Mouse (Mus musculus): Measurements from ENCODE around the gene Olfr385. TPM values are rescaled to one million over a fixed set of nuclear protein-coding genes. Genes with fewer than 3 reads are reported as not detected.
"Not testable (repeated sequence)": the region's sequence is repeated elsewhere in the genome, so short reads cannot be mapped to it uniquely, and the experiment has no call there.

The Olfr385 gene
- polyA plus RNA-seq (2011; ENCODE audit: insufficient read depth, insufficient read length, low read depth, missing spikeins), result not detected in 2 replicates

GRCm38 (mm10) chr11:73592908-73593307 lies at the start of gene Olfr385:
Gene Olfr385 (minus strand): TSS chr11:73593008.
- H3K4me3 ChIP-seq (ENCODE audit: low read depth, low read length), result no peak within 1 kb of the TSS
- H3K36me3 ChIP-seq (ENCODE audit: control insufficient read depth, insufficient read depth, low read length, poor library complexity, severe bottlenecking), result no peaks in the 10 kb centered on the region
- H3K9me3 ChIP-seq (replicated peaks; ENCODE audit: control insufficient read depth, insufficient read depth, low read length, poor library complexity, severe bottlenecking), result no peaks in the 10 kb centered on the region
- H3K27me3 ChIP-seq (ENCODE audit: control insufficient read depth, insufficient read depth, low read length, poor library complexity, severe bottlenecking), result no peaks in the 10 kb centered on the region
- no peak within 1 kb of the TSS for H3K9ac ChIP-seq (ENCODE audit: low read depth, poor library complexity, severe bottlenecking)
- H3K4me1 ChIP-seq (ENCODE audit: control insufficient read depth, insufficient read depth, low read length), result no peaks in the 10 kb centered on the region
- no peak within 1 kb of the TSS for H3K27ac ChIP-seq (ENCODE audit: insufficient read depth, low read length)
- no peak for TF ChIP-seq POLR2A (IDR thresholded peaks at IDR 0.05; ENCODE audit: insufficient read depth, low read length)
- no peak for TF ChIP-seq CTCF (IDR thresholded peaks at IDR 0.05; ENCODE audit: low read depth, low read length)
- TF ChIP-seq EP300 (IDR thresholded peaks at IDR 0.05; ENCODE audit: insufficient read depth, low read depth, low read length), result no peak

DNA sequence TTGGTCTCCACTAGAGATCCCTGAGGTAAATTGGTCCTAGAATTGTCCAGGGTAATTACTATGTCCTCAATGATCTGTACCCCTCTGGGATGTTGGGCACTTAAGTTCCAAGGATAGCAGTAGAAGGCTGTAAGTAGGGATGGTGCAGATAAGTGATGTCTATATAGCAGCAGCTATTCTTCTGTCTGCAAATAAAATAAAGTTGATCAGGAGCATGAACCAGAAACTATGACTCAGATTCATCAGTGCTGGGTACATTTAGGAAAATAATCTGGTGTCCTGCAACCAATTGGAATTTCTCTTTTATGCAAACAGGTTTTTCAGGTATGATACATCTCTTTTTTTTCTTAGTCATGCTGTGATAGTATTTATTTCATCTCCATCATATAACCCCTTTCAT lies 5.5 kb upstream of the Olfr385 start, which contains the start of gene Olfr384:
Olfr384 (plus strand) TSS at position 301 of the 400 bp plus-strand sequence.
- Histone ChIP-seq H3K27me3 (ENCODE audit: control insufficient read depth, insufficient read depth, low read length, poor library complexity, severe bottlenecking) (no peaks in the 10 kb centered on the region), H3K9ac (ENCODE audit: low read depth, poor library complexity, severe bottlenecking) (no peak within 1 kb of the TSS), H3K36me3 (ENCODE audit: control insufficient read depth, insufficient read depth, low read length, poor library complexity, severe bottlenecking) (no peaks in the 10 kb centered on the region), H3K27ac (ENCODE audit: insufficient read depth, low read length) (no peak within 1 kb of the TSS), H3K4me3 (ENCODE audit: low read depth, low read length) (no peak within 1 kb of the TSS), H3K9me3 (replicated peaks; ENCODE audit: control insufficient read depth, insufficient read depth, low read length, poor library complexity, severe bottlenecking) (no peaks in the 10 kb centered on the region), H3K4me1 (ENCODE audit: control insufficient read depth, insufficient read depth, low read length) (no peaks in the 10 kb centered on the region)
- TF ChIP-seq POLR2A (IDR thresholded peaks at IDR 0.05; ENCODE audit: insufficient read depth, low read length) (no peak), CTCF (IDR thresholded peaks at IDR 0.05; ENCODE audit: low read depth, low read length) (no peak)

- H3K27me3 ChIP-seq (ENCODE audit: control insufficient read depth, insufficient read depth, low read length, poor library complexity, severe bottlenecking); H3K9me3 ChIP-seq (replicated peaks; ENCODE audit: control insufficient read depth, insufficient read depth, low read length, poor library complexity, severe bottlenecking); H3K4me3 ChIP-seq (ENCODE audit: low read depth, low read length); H3K36me3 ChIP-seq (ENCODE audit: control insufficient read depth, insufficient read depth, low read length, poor library complexity, severe bottlenecking); H3K9ac ChIP-seq (ENCODE audit: low read depth, poor library complexity, severe bottlenecking); H3K27ac ChIP-seq (ENCODE audit: insufficient read depth, low read length); H3K4me1 ChIP-seq (ENCODE audit: control insufficient read depth, insufficient read depth, low read length): not testable (repeated sequence)
Measured at GRCm38 (mm10) chr11:73583188-73583587, 9.6 kb downstream of the Olfr385 start.

DNA sequence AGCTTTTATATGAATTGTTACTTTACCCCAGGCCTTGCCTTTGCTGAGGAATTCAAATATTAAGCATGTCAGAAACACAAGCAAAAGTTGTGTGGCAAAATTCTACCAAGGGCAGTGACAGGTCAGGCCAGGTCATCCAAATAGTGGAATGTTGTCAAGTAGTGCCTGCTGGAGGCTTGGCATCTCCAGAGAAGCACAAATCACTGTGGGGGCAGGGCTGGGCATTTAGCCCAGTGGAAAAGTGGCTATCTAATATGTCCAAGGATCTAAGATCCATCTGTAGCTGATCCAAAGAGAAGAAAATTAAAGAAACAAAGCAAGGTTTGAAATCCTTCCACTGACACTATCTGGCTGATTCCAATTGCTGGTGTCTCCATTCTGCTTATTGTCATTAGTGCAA lies 12.9 kb downstream of the Olfr385 start:
- H3K4me1 ChIP-seq (ENCODE audit: control insufficient read depth, insufficient read depth, low read length), result no peaks in the 10 kb centered on the region
- no peak overlapping the region for H3K4me3 ChIP-seq (ENCODE audit: low read depth, low read length)
- TF ChIP-seq EP300 (IDR thresholded peaks at IDR 0.05; ENCODE audit: insufficient read depth, low read depth, low read length) (no peak), CTCF (IDR thresholded peaks at IDR 0.05; ENCODE audit: low read depth, low read length) (no peak), POLR2A (IDR thresholded peaks at IDR 0.05; ENCODE audit: insufficient read depth, low read length) (no peak)
- no peak overlapping the region for H3K9ac ChIP-seq (ENCODE audit: low read depth, poor library complexity, severe bottlenecking)
- H3K27me3 ChIP-seq (ENCODE audit: control insufficient read depth, insufficient read depth, low read length, poor library complexity, severe bottlenecking), result no peaks in the 10 kb centered on the region
- no peak overlapping the region for H3K27ac ChIP-seq (ENCODE audit: insufficient read depth, low read length)
- no peaks in the 10 kb centered on the region for H3K9me3 ChIP-seq (replicated peaks; ENCODE audit: control insufficient read depth, insufficient read depth, low read length, poor library complexity, severe bottlenecking)
- no peaks in the 10 kb centered on the region for H3K36me3 ChIP-seq (ENCODE audit: control insufficient read depth, insufficient read depth, low read length, poor library complexity, severe bottlenecking)

Other genes with a start within 250 kb of the Olfr385 start
- gene Olfr20, start 242.2 kb downstream of the Olfr385 start, polyA plus RNA-seq (2011; ENCODE audit: insufficient read depth, insufficient read length, low read depth, missing spikeins), result not detected in 2 replicates
- not detected in 2 replicates for gene Olfr376, start 221.8 kb downstream of the Olfr385 start, polyA plus RNA-seq (2011; ENCODE audit: insufficient read depth, insufficient read length, low read depth, missing spikeins)
- not detected in 2 replicates for gene Olfr1, start 193.4 kb downstream of the Olfr385 start, polyA plus RNA-seq (2011; ENCODE audit: insufficient read depth, insufficient read length, low read depth, missing spikeins)
- not detected in 2 replicates for gene Olfr378, start 164.5 kb downstream of the Olfr385 start, polyA plus RNA-seq (2011; ENCODE audit: insufficient read depth, insufficient read length, low read depth, missing spikeins)
- gene Olfr380, start 135.5 kb downstream of the Olfr385 start, polyA plus RNA-seq (2011; ENCODE audit: insufficient read depth, insufficient read length, low read depth, missing spikeins), result not detected in 2 replicates
- gene Olfr381, start 101.4 kb downstream of the Olfr385 start, polyA plus RNA-seq (2011; ENCODE audit: insufficient read depth, insufficient read length, low read depth, missing spikeins), result not detected in 2 replicates
- gene Olfr382, start 75.8 kb downstream of the Olfr385 start, polyA plus RNA-seq (2011; ENCODE audit: insufficient read depth, insufficient read length, low read depth, missing spikeins), result not detected in 2 replicates
- gene Olfr384, start 5.6 kb upstream of the Olfr385 start, polyA plus RNA-seq (2011; ENCODE audit: insufficient read depth, insufficient read length, low read depth, missing spikeins), result not detected in 2 replicates
- not detected in 2 replicates for gene Zfp735, start 95.8 kb upstream of the Olfr385 start, polyA plus RNA-seq (2011; ENCODE audit: insufficient read depth, insufficient read length, low read depth, missing spikeins)
- gene Olfr389, start 187.7 kb upstream of the Olfr385 start, polyA plus RNA-seq (2011; ENCODE audit: insufficient read depth, insufficient read length, low read depth, missing spikeins), result not detected in 2 replicates
- not detected in 2 replicates for gene Olfr390, start 190.0 kb upstream of the Olfr385 start, polyA plus RNA-seq (2011; ENCODE audit: insufficient read depth, insufficient read length, low read depth, missing spikeins)
- not detected in 2 replicates for gene Olfr391-ps, start 210.0 kb upstream of the Olfr385 start, polyA plus RNA-seq (2011; ENCODE audit: insufficient read depth, insufficient read length, low read depth, missing spikeins)
- gene Olfr392, start 224.0 kb upstream of the Olfr385 start, polyA plus RNA-seq (2011; ENCODE audit: insufficient read depth, insufficient read length, low read depth, missing spikeins), result not detected in 2 replicates

Data from ES-Bruce4 (cell line).